Mouse (Mus musculus) heart, embryonic 13.5 days (tissue): Measurements from ENCODE around the gene Gm14435. TPM values are rescaled to one million over a fixed set of nuclear protein-coding genes. Genes with fewer than 3 reads are reported as not detected.
"Not testable (repeated sequence)": the region's sequence is repeated elsewhere in the genome, so short reads cannot be mapped to it uniquely, and the experiment has no call there.

ENCODE experiments used
- ATAC-seq: fragments of 200-750 bp; cut with Nextera tagmentation; 2 replicates; pipeline ENCODE4 v1.8.0; 2017; ENCODE audit warnings: moderate TSS enrichment; ENCODE audit not compliant: insufficient number of reproducible peaks, low FRiP score, low TSS enrichment; ENCODE audit errors: extremely low read depth
- H3K27ac ChIP-seq: fragments of 300-500 bp; sonication (generic); replicated peaks from 2 replicates; pipeline ENCODE4 v1.5.1; 2015; ENCODE audit warnings: moderate library complexity, mild to moderate bottlenecking, inconsistent platforms
- H3K27me3 ChIP-seq: fragments of 300-500 bp; sonication (generic); replicated peaks from 2 replicates; pipeline ENCODE4 v1.6.1; 2015; ENCODE audit warnings: mild to moderate bottlenecking, inconsistent platforms
- H3K36me3 ChIP-seq: fragments of 300-500 bp; sonication (generic); 2 replicates; pipeline ENCODE4 v1.6.1; 2015; ENCODE audit warnings: mild to moderate bottlenecking, inconsistent platforms
- H3K4me1 ChIP-seq: fragments of 300-500 bp; sonication (generic); 2 replicates; pipeline ENCODE4 v1.6.1; 2015; ENCODE audit warnings: inconsistent platforms
- H3K4me2 ChIP-seq: fragments of 300-500 bp; sonication (generic); 2 replicates; pipeline ENCODE4 v1.6.1; 2015; ENCODE audit warnings: inconsistent platforms, mild to moderate bottlenecking, moderate library complexity
- H3K4me3 ChIP-seq: fragments of 300-500 bp; sonication (generic); 2 replicates; pipeline ENCODE4 v1.5.1; 2015; ENCODE audit warnings: moderate library complexity, mild to moderate bottlenecking, inconsistent platforms
- H3K9ac ChIP-seq: fragments of 300-500 bp; sonication (generic); 2 replicates; pipeline ENCODE4 v1.6.1; 2015; ENCODE audit warnings: inconsistent platforms, mild to moderate bottlenecking, moderate library complexity
- H3K9me3 ChIP-seq: fragments of 300-500 bp; sonication (generic); 2 replicates; pipeline ENCODE4 v1.6.1; 2016; ENCODE audit warnings: inconsistent platforms
- WGBS: fragments of 180-500 bp; shearing (Covaris S2); methylation state at CpG from one replicate; pipeline ENCODE4 v1.1.7; 2015; ENCODE audit warnings: mixed read lengths; 5-methylcytosine and 5-hydroxymethylcytosine counted together
- polyA plus RNA-seq: library from polyadenylated mRNA; unstranded; fragments of >200 nt; fragmentation: Nextera tagmentation; extraction: Ambion mirVana; gene quantifications from 2 replicates; pipeline ENCODE4 v1.2.1, GENCODE M21; 2015

The Gm14435 gene
- polyA plus RNA-seq, result 13.1 and 14.6 TPM in 2 replicates

DNA sequence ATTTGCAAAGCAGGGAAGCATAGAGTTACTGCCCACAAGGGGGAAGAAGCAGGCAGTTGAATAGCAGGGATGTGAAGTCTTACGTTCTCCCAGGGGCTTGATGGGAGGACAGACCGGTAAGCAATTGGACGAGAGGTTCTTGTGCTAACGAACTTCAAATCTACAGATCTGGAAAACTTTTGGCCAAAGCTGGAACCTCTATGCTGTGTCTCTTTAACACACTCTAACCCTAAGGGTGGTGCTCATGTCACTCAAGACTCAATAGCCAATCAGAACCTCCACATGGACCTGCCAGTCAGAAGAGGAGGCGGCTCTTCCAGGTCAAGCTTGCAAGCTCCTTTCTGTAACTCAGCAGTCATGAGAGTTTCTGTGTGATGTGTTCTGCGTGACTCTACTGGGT lies at the start of gene Gm14435:
Gene Gm14435 (plus strand): TSS at position 301 of the 400 bp plus-strand sequence.
- ATAC-seq, H3K9ac ChIP-seq: not testable (repeated sequence)

More for the DNA sequence above, at the start of gene Gm14435:
- not testable (repeated sequence) for H3K4me2 ChIP-seq, H3K4me1 ChIP-seq, H3K9me3 ChIP-seq, H3K36me3 ChIP-seq, H3K27me3 ChIP-seq, H3K4me3 ChIP-seq, H3K27ac ChIP-seq
- WGBS, result no CpG with 5 or more reads among the region's 6 CpGs

Other genes starting within 250 kb of the Gm14435 start
- gene 2210418O10Rik, start 197.0 kb upstream of the Gm14435 start, polyA plus RNA-seq, result 5.5 and 10.5 TPM in 2 replicates
- not detected in 2 replicates for gene Gm11009, start 104.1 kb upstream of the Gm14435 start, polyA plus RNA-seq
- gene Gm14434, start 63.2 kb downstream of the Gm14435 start, polyA plus RNA-seq, result 2.2 TPM in 1 of 2 replicates, not detected in the other
- not detected in 2 replicates for gene Zfp967, start 97.5 kb downstream of the Gm14435 start, polyA plus RNA-seq
- gene Gm14308, start 212.8 kb downstream of the Gm14435 start, polyA plus RNA-seq, result 15.5 and 24.0 TPM in 2 replicates
- gene Zfp973, start 246.9 kb downstream of the Gm14435 start, polyA plus RNA-seq, result 10.2 and 17.3 TPM in 2 replicates